Mouse (Mus musculus): ENCODE data around the gene Cyp2a4.
"Not testable (repeated sequence)": the region's sequence is repeated elsewhere in the genome, so short reads cannot be mapped to it uniquely, and the experiment has no call there.

DNA sequence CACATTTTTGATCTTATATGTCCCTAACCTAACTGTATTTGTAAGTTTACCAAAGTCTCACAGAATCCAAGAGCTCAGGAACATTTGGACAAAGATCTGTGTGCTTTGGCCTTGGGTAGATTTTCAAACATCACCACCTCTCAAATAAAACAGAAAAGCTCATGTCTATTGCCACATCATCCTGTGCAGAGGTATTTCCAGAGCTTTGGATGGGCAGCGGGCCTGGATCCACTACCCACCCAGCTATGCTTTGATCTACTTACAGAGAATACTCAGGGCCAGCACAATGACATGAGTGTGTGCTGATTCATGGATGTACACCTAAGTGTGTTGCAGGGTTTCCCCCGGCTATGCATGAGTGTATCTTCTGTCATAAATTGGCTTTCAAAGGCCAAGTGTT, 8.2 kb downstream of the Cyp2a4 start:
- not testable (repeated sequence) for TF ChIP-seq CTCF (conservative IDR thresholded peaks at IDR 0.05; ENCODE audit: low read length); NANOG (IDR thresholded peaks at IDR 0.05; ENCODE audit: borderline replicate concordance, low read length)

Measured in E14TG2a.4 (cell line).